Mouse (Mus musculus) lung, embryonic 14.5 days (tissue): ENCODE results near the gene Gm13691. TPM values are rescaled to one million over a fixed set of nuclear protein-coding genes. Genes with fewer than 3 reads are reported as not detected.
A peak's percentile ranks its signal among the peaks of the same experiment; 100 is the strongest.
"Not testable (repeated sequence)": the region's sequence is repeated elsewhere in the genome, so short reads cannot be mapped to it uniquely, and the experiment has no call there.

Source experiments
- ATAC-seq: fragments of 200-750 bp; cut with Nextera tagmentation; 2 replicates; pipeline ENCODE4 v1.8.0; 2017; ENCODE audit warnings: mild to moderate bottlenecking, moderate TSS enrichment, moderate library complexity; ENCODE audit not compliant: insufficient read depth
- DNase-seq: peaks from one replicate; pipeline ENCODE4 v3.0.0-alpha.2; 2015
- H3K27ac ChIP-seq: fragments of 300-500 bp; sonication (generic); 2 replicates; pipeline ENCODE4 v1.5.1; 2014; ENCODE audit warnings: low read depth, mild to moderate bottlenecking, moderate library complexity
- H3K27me3 ChIP-seq: fragments of 300-500 bp; sonication (generic); 2 replicates; pipeline ENCODE4 v1.6.1; 2014; ENCODE audit warnings: low read length, control low read depth; ENCODE audit not compliant: insufficient read depth
- H3K36me3 ChIP-seq: fragments of 300-500 bp; sonication (generic); 2 replicates; pipeline ENCODE4 v1.6.1; 2014; ENCODE audit warnings: control low read depth; ENCODE audit not compliant: insufficient read depth
- H3K4me1 ChIP-seq: fragments of 300-500 bp; sonication (generic); 2 replicates; pipeline ENCODE4 v1.6.1; 2014; ENCODE audit warnings: antibody characterized with exemption, control low read depth; ENCODE audit not compliant: insufficient read depth
- H3K4me2 ChIP-seq: fragments of 300-500 bp; sonication (generic); 2 replicates; pipeline ENCODE4 v1.6.1; 2014; ENCODE audit warnings: mild to moderate bottlenecking
- H3K4me3 ChIP-seq: fragments of 300-500 bp; sonication (generic); 2 replicates; pipeline ENCODE4 v1.5.1; 2014; ENCODE audit warnings: low read depth, low read length
- H3K9ac ChIP-seq: fragments of 300-500 bp; sonication (generic); 2 replicates; pipeline ENCODE4 v1.6.1; 2014
- H3K9me3 ChIP-seq: fragments of 300-500 bp; sonication (generic); 2 replicates; pipeline ENCODE4 v1.6.1; 2016; ENCODE audit warnings: low read depth, low read length, control low read depth
- CTCF ChIP-seq: IDR thresholded peaks from 2 replicates; pipeline ENCODE4 v1.5.1; 2016; ENCODE audit warnings: antibody characterized with exemption, low read depth
- WGBS: fragments of 180-500 bp; shearing (Covaris S2); extraction: QIAGEN DNeasy Blood & Tissue Kit; methylation state at CpG from one replicate; pipeline ENCODE4 v1.1.7; 2014; 5-methylcytosine and 5-hydroxymethylcytosine counted together
- polyA plus RNA-seq: library from polyadenylated mRNA; unstranded; fragments of >200 nt; fragmentation: Nextera tagmentation; extraction: Ambion mirVana; gene quantifications from 2 replicates; pipeline ENCODE4 v1.2.1, GENCODE M21; 2014

Gm13691 gene
- polyA plus RNA-seq, 1 experiment from 2014 or later: not detected

- H3K4me2 ChIP-seq: no peak overlapping the region
- no peaks in the 10 kb centered on the region for H3K36me3 ChIP-seq
- WGBS: 4% methylated on average over 4 of the region's 4 CpGs
- peak; percentile 78 for DNase-seq
- peak; percentile 74 for ATAC-seq
- H3K9ac ChIP-seq: no peak overlapping the region
- TF ChIP-seq CTCF: peak; percentile 61
- H3K27me3 ChIP-seq: no peaks in the 10 kb centered on the region
- H3K9me3 ChIP-seq: no peaks in the 10 kb centered on the region
- no peak overlapping the region for H3K27ac ChIP-seq
- no peaks in the 10 kb centered on the region for H3K4me1 ChIP-seq
- no peak overlapping the region for H3K4me3 ChIP-seq
Measured at GRCm38 (mm10) chr2:84037304-84037703, 47.0 kb downstream of the Gm13691 start.

GRCm38 (mm10) chr2:84037943-84038342, 47.6 kb downstream of the Gm13691 start:
- DNase-seq, H3K9ac ChIP-seq, H3K4me2 ChIP-seq, H3K4me1 ChIP-seq, H3K36me3 ChIP-seq, H3K27me3 ChIP-seq, ATAC-seq, H3K4me3 ChIP-seq, H3K27ac ChIP-seq, H3K9me3 ChIP-seq: not testable (repeated sequence)
- 69% methylated on average over 1 of the region's 1 CpGs for WGBS

- ATAC-seq (no peak), DNase-seq (peak; percentile 7)
- no peaks in the 10 kb centered on the region for H3K36me3 ChIP-seq
- no peak overlapping the region for H3K4me3 ChIP-seq
- no peaks in the 10 kb centered on the region for H3K27me3 ChIP-seq
- no peak for TF ChIP-seq CTCF
- no peak overlapping the region for H3K4me2 ChIP-seq
- H3K4me1 ChIP-seq: no peaks in the 10 kb centered on the region
- no peak overlapping the region for H3K9ac ChIP-seq
- 34% methylated on average over 6 of the region's 6 CpGs for WGBS
- no peaks in the 10 kb centered on the region for H3K9me3 ChIP-seq
- no peak overlapping the region for H3K27ac ChIP-seq
Measured at GRCm38 (mm10) chr2:84039277-84039676, 48.9 kb downstream of the Gm13691 start.

Other genes with a start within 250 kb of the Gm13691 start
- gene Fam171b, start 177.9 kb upstream of the Gm13691 start, polyA plus RNA-seq: 2.2 and 2.4 TPM in 2 replicates
- not detected in 2 replicates for gene Zswim2, start 49.3 kb upstream of the Gm13691 start, polyA plus RNA-seq
- not detected in 2 replicates for gene Gm13698, start 34.9 kb upstream of the Gm13691 start, polyA plus RNA-seq
- not detected in 2 replicates for gene Gm13693, start 29.1 kb upstream of the Gm13691 start, polyA plus RNA-seq
- gene Gm13695, start 23.2 kb upstream of the Gm13691 start, polyA plus RNA-seq: not detected in 2 replicates
- gene Gm13696, start 17.4 kb upstream of the Gm13691 start, polyA plus RNA-seq: not detected in 2 replicates
- gene Gm13694, start 11.6 kb upstream of the Gm13691 start, polyA plus RNA-seq: not detected in 2 replicates
- not detected in 2 replicates for gene Gm13697, start 5.8 kb upstream of the Gm13691 start, polyA plus RNA-seq